Mouse (Mus musculus) lung, embryonic 14.5 days (tissue): ENCODE measurements around the gene Phospho1. TPM values are rescaled to one million over a fixed set of nuclear protein-coding genes. Genes with fewer than 3 reads are reported as not detected.
A peak's percentile ranks its signal among the peaks of the same experiment; 100 is the strongest.
"Not testable (repeated sequence)": the region's sequence is repeated elsewhere in the genome, so short reads cannot be mapped to it uniquely, and the experiment has no call there.

Experiments used
- ATAC-seq: fragments of 200-750 bp; cut with Nextera tagmentation; 2 replicates; pipeline ENCODE4 v1.8.0; 2017; ENCODE audit warnings: mild to moderate bottlenecking, moderate TSS enrichment, moderate library complexity; ENCODE audit not compliant: insufficient read depth
- DNase-seq: peaks from one replicate; pipeline ENCODE4 v3.0.0-alpha.2; 2015
- H3K27ac ChIP-seq: fragments of 300-500 bp; sonication (generic); 2 replicates; pipeline ENCODE4 v1.5.1; 2014; ENCODE audit warnings: low read depth, mild to moderate bottlenecking, moderate library complexity
- H3K27me3 ChIP-seq: fragments of 300-500 bp; sonication (generic); 2 replicates; pipeline ENCODE4 v1.6.1; 2014; ENCODE audit warnings: low read length, control low read depth; ENCODE audit not compliant: insufficient read depth
- H3K36me3 ChIP-seq: fragments of 300-500 bp; sonication (generic); 2 replicates; pipeline ENCODE4 v1.6.1; 2014; ENCODE audit warnings: control low read depth; ENCODE audit not compliant: insufficient read depth
- H3K4me1 ChIP-seq: fragments of 300-500 bp; sonication (generic); 2 replicates; pipeline ENCODE4 v1.6.1; 2014; ENCODE audit warnings: antibody characterized with exemption, control low read depth; ENCODE audit not compliant: insufficient read depth
- H3K4me2 ChIP-seq: fragments of 300-500 bp; sonication (generic); 2 replicates; pipeline ENCODE4 v1.6.1; 2014; ENCODE audit warnings: mild to moderate bottlenecking
- H3K4me3 ChIP-seq: fragments of 300-500 bp; sonication (generic); 2 replicates; pipeline ENCODE4 v1.5.1; 2014; ENCODE audit warnings: low read depth, low read length
- H3K9ac ChIP-seq: fragments of 300-500 bp; sonication (generic); 2 replicates; pipeline ENCODE4 v1.6.1; 2014
- H3K9me3 ChIP-seq: fragments of 300-500 bp; sonication (generic); 2 replicates; pipeline ENCODE4 v1.6.1; 2016; ENCODE audit warnings: low read depth, low read length, control low read depth
- CTCF ChIP-seq: IDR thresholded peaks from 2 replicates; pipeline ENCODE4 v1.5.1; 2016; ENCODE audit warnings: antibody characterized with exemption, low read depth
- WGBS: fragments of 180-500 bp; shearing (Covaris S2); extraction: QIAGEN DNeasy Blood & Tissue Kit; methylation state at CpG from one replicate; pipeline ENCODE4 v1.1.7; 2014; 5-methylcytosine and 5-hydroxymethylcytosine counted together
- polyA plus RNA-seq: library from polyadenylated mRNA; unstranded; fragments of >200 nt; fragmentation: Nextera tagmentation; extraction: Ambion mirVana; gene quantifications from 2 replicates; pipeline ENCODE4 v1.2.1, GENCODE M21; 2014

Phospho1 gene
- polyA plus RNA-seq, 1 experiment from 2014 or later, result not detected

- 16% methylated on average over 7 of the region's 7 CpGs for WGBS
- ATAC-seq (no peak), DNase-seq (peak; percentile 74)
- no peak overlapping the region for H3K27ac ChIP-seq
- no peaks in the 10 kb centered on the region for H3K9me3 ChIP-seq
- H3K27me3 ChIP-seq, result no peaks in the 10 kb centered on the region
- no peaks in the 10 kb centered on the region for H3K4me1 ChIP-seq
- no peak overlapping the region for H3K9ac ChIP-seq
- peak; percentile 94 for TF ChIP-seq CTCF
- no peak overlapping the region for H3K4me3 ChIP-seq
- H3K4me2 ChIP-seq, result no peak overlapping the region
- H3K36me3 ChIP-seq, result no peaks in the 10 kb centered on the region
Measured at GRCm38 (mm10) chr11:95876296-95876695, 52.0 kb downstream of the Phospho1 start.

DNA sequence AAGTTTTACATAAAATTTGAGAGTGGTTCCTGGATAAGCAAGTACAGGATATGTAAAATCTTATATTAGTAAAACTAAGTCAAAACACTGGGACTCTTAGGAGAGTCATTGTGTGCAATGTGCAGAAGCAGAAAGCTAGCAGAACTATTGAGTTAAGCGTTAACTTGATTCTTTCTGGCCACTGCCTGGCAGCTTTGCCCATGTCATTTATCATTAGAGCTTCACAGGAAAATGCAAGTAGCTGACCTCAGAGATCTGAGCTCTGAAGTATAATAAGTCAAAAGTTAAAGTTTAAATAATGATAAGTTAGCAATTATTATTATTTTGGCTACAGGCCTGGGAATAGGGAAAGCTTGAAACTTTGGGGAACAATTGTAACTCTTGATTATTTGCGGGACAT lies 55.6 kb downstream of the Phospho1 start:
- ATAC-seq, H3K36me3 ChIP-seq: not testable (repeated sequence)
- WGBS, result 65% methylated on average over 2 of the region's 2 CpGs

More for the DNA sequence above, 55.6 kb downstream of the Phospho1 start:
- H3K4me1 ChIP-seq, H3K27me3 ChIP-seq, H3K27ac ChIP-seq, H3K9me3 ChIP-seq, H3K4me2 ChIP-seq, DNase-seq, H3K9ac ChIP-seq, H3K4me3 ChIP-seq: not testable (repeated sequence)

Other genes starting within 250 kb of the Phospho1 start
- gene Ngfr, start 236.8 kb upstream of the Phospho1 start, polyA plus RNA-seq, result 5.0 and 5.9 TPM in 2 replicates
- gene Phb, start 157.5 kb upstream of the Phospho1 start, polyA plus RNA-seq, result 220 and 252 TPM in 2 replicates
- 12.4 and 13.6 TPM in 2 replicates for gene Zfp652, start 111.8 kb upstream of the Phospho1 start, polyA plus RNA-seq
- 2.1 and 2.3 TPM in 2 replicates for gene B130006D01Rik, start 100.9 kb upstream of the Phospho1 start, polyA plus RNA-seq
- 13.4 and 14.8 TPM in 2 replicates for gene Gngt2, start 12.7 kb downstream of the Phospho1 start, polyA plus RNA-seq
- gene Abi3, start 18.0 kb downstream of the Phospho1 start, polyA plus RNA-seq, result 7.2 TPM in 2 replicates
- gene B4galnt2, start 90.4 kb downstream of the Phospho1 start, polyA plus RNA-seq, result 0.11 and 0.18 TPM in 2 replicates
- 25.6 and 30.9 TPM in 2 replicates for gene Igf2bp1, start 181.4 kb downstream of the Phospho1 start, polyA plus RNA-seq
- gene Gip, start 200.0 kb downstream of the Phospho1 start, polyA plus RNA-seq, result not detected in 2 replicates
- 37.2 and 37.6 TPM in 2 replicates for gene Snf8, start 210.4 kb downstream of the Phospho1 start, polyA plus RNA-seq
- 37.8 and 43.2 TPM in 2 replicates for gene Ube2z, start 240.9 kb downstream of the Phospho1 start, polyA plus RNA-seq